Mouse (Mus musculus) gastrocnemius, adult 2 months (tissue): Measurements from ENCODE around the gene Emc10. TPM values are rescaled to one million over a fixed set of nuclear protein-coding genes. Genes with fewer than 3 reads are reported as not detected.

Source experiments
- DNase-seq: peaks from one replicate; pipeline ENCODE4 v3.0.0; 2022
- H3K27ac ChIP-seq: fragments of 200-600 bp; 2 replicates; pipeline ENCODE4 v1.8.1; 2022; ENCODE audit warnings: mild to moderate bottlenecking
- H3K4me3 ChIP-seq: fragments of 200-600 bp; 2 replicates; pipeline ENCODE4 v1.8.1; 2022; ENCODE audit warnings: mild to moderate bottlenecking, moderate library complexity
- CTCF ChIP-seq: fragments of 200-600 bp; IDR thresholded peaks from 2 replicates; pipeline ENCODE4 v1.8.1; 2022; ENCODE audit warnings: antibody characterized with exemption, mild to moderate bottlenecking, moderate library complexity
- intact Hi-C: fragments of 180-260 bp; cut with DNase I; formaldehyde crosslinking; loops from one replicate; pipeline ENCODE4 v1.15.1; 2025
- total RNA-seq, 2 experiments: library from RNA; stranded (reverse); gene quantifications; 2 replicates each; pipeline ENCODE4 v1.2.3; 2021

Gene Emc10
- total RNA-seq, 2 experiments from 2014 or later: 43.6 to 52.2 TPM

DNA sequence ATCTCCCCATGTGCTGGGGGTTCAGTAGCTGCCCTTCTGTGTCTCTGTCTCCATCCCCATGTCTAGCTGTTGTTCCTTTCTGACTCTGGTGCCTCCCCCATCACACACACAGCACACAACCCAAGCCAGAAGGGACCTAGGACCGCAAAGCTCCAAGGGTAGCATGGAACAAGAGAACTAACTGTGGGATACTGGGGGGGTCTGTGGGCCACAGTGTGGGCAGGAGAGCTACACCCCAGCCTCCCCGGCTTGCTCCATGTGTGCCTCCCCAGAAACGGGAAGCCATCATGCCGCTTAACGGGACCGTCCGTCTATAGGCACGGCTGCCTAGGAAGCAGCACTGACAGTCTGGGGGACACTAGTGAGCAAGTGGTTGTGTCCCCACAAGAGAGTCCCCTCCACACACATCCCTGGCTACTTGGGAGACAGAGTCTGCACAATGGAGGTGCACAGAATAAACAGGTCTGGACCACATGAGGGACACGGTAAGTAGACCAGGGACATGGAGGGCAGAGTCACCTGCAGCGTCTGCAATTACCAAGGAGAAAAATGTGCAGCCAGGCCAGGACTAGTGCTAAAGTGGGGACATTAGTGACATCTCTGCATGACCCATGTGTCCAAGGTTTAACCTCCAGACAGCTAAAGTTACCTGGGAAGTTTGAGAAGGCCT is 32.6 kb downstream of the Emc10 start:
- TF ChIP-seq CTCF: no peak
- H3K4me3 ChIP-seq: no peak overlapping the region
- DNase-seq: no peak
- intact Hi-C loops: no loop called here
- no peak overlapping the region for H3K27ac ChIP-seq

DNA sequence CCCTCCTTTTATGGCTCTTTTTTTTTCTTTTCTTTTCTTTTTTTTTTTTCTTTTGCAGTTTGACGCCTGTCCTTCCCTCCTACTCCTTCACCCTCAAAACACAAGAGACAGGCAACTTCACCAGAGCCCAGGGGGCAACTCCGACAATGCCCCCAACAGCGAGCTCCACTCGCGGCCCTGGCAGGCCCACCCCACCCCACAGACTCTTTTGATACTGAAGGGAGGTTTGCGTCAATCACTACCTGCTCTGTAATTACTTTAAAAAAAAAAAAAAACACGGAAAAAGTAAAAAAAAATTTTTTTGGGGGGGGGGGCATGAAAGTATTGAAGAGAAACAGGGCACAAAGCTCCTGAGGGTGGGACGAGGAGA is 33.3 kb downstream of the Emc10 start:
- H3K4me3 ChIP-seq: no peak overlapping the region
- DNase-seq: no peak
- H3K27ac ChIP-seq: no peak overlapping the region
- TF ChIP-seq CTCF: no peak
- intact Hi-C loops: no loop called here

DNA sequence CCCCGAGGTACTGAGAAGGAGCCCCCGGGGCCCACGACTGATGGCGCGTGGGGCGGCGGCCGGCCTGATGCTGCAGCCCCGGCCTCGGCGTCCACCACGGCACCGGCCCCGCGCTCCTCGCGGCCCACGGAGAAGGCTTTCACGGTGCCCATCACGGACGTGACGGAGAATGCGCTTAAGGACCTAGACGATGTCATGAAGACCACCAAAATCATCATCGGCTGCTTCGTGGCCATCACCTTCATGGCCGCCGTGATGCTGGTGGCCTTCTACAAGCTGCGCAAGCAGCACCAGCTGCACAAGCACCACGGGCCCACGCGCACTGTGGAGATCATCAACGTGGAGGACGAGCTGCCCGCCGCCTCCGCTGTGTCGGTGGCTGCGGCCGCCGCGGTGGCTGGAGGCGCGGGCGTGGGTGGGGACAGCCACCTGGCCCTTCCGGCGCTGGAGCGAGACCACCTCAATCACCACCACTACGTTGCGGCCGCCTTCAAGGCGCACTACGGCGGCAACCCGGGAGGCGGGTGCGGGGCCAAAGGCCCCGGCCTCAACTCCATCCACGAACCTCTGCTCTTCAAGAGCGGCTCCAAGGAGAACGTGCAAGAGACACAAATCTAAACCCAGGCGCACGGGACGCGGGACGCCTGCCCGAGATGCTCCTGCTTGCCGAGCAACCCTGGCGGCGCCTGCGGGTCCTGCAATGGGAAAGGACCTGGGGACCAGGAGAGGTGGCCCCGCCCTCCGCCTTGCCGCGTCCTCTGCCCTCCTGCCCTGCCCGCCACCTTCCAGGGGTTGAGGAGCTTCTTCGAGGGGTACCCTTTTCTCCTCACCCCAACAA is 33.9 kb downstream of the Emc10 start:
- Histone ChIP-seq H3K4me3 (no peak overlapping the region), H3K27ac (no peak overlapping the region)
- peak; percentile 44 for TF ChIP-seq CTCF
- intact Hi-C loops: no loop called here
- DNase-seq: peak; percentile 62

DNA sequence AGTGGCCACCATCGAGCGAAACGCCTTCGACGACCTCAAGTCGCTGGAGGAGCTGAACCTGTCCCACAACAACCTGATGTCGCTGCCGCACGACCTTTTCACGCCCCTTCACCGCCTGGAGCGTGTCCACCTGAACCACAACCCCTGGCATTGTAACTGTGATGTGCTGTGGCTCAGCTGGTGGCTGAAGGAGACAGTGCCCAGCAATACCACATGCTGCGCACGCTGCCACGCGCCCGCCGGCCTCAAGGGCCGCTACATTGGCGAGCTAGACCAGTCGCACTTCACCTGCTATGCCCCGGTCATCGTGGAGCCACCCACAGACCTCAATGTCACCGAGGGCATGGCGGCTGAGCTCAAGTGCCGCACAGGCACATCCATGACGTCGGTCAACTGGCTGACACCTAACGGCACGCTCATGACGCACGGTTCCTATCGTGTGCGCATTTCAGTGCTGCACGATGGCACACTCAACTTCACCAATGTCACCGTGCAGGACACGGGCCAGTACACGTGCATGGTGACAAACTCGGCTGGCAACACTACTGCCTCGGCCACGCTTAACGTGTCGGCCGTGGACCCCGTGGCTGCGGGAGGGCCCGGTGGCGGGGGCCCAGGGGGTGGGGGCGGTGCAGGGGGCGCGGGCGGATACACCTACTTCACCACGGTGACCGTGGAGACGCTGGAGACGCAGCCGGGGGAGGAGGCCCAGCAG is 34.7 kb downstream of the Emc10 start:
- intact Hi-C loops: no loop called here
- TF ChIP-seq CTCF: no peak
- H3K4me3 ChIP-seq: no peak overlapping the region

DNA sequence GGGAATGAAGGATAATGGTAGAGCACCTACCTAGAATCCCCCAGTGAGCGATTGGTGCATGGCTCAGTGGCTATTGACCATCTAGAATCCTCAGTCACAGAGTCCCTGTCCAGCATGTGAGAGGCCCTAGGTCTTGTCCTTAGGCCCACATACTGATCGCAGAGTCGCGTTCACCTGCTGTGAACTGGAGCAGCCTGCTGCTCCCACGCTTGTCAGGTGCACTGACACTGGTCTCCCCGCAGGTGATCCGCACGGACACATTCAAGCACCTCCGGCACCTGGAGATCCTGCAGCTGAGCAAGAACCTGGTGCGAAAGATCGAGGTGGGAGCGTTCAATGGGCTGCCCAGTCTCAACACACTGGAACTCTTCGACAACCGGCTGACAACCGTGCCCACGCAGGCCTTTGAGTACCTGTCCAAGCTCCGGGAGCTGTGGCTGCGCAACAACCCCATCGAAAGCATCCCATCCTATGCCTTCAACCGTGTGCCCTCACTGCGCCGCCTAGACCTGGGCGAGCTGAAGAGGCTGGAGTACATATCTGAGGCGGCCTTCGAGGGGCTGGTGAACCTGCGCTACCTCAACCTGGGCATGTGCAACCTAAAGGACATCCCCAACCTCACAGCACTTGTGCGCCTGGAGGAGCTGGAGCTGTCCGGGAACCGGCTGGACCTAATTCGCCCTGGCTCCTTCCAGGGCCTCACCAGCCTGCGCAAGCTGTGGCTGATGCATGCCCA is 35.4 kb downstream of the Emc10 start:
- intact Hi-C loops: no loop called here

More for the DNA sequence above, 34.7 kb downstream of the Emc10 start:
- no peak overlapping the region for H3K27ac ChIP-seq
- no peak for DNase-seq

DNA sequence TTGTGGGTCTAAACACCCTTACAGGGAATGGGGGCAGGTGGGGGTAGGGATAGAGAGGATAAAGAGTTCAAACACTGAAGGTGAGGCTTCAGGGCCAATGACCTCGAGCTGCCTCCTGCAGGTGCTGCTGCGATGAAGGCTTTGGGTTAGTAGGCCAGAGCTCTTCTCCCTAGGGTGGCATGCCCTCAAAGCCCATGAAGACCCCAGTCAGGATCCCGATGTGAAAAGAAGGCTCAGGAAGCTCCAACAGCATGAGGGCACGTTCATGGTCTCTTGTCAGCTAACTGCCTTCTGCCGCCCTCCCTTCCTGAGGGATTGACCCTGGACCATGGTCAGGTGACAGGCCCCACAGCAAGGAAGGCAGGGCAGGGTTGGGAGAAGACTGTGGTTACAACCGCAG is 36.3 kb downstream of the Emc10 start:
- no peak overlapping the region for H3K4me3 ChIP-seq
- no peak for TF ChIP-seq CTCF
- intact Hi-C loops: no loop called here
- no peak overlapping the region for H3K27ac ChIP-seq
- DNase-seq: no peak

More for the DNA sequence above, 35.4 kb downstream of the Emc10 start:
- no peak for DNase-seq
- H3K4me3 ChIP-seq: no peak overlapping the region
- no peak overlapping the region for H3K27ac ChIP-seq
- TF ChIP-seq CTCF: no peak

DNA sequence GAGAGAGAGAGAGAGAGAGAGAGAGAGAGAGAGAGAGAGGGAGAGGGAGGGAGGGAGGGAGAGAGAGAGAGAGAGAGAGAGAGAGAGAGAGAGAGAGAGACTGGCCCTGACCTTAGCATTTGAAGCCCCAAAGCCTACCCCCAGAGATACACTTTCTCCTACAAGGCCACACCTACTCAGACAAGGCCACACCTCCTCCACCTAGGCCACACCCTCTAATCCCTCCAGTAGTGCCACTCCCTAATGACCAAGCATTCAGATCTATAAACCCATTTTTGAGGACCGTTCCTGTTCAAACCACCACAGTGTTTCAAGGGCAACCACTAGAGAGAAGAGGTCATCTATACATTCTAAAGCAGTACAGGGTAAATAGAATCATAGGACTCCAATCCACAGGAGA is 40.0 kb downstream of the Emc10 start:
- intact Hi-C loops: no loop called here
- DNase-seq: no peak
- TF ChIP-seq CTCF: no peak
- Histone ChIP-seq H3K27ac (no peak overlapping the region), H3K4me3 (no peak overlapping the region)

DNA sequence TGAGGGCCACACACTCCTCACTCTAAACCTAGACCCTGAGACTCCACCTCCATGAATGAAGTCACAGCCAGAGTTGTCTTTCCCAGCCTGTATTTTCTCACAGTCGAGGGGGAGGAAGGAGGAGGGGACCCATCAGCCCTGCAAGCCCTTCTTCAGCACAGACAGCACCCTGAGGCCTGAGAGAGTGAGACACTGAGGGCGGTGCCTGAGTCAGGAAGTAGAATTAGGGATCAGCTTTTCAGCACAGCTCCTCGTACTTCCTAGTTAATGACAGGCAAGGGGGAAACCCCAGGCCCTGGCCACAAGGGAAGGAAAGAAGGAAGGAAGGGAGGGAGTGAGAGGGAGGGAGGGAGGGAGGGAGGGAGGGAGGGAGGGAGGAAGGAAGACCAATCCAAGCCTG is 43.1 kb downstream of the Emc10 start:
- no peak overlapping the region for H3K27ac ChIP-seq
- DNase-seq: no peak
- intact Hi-C loops: no loop called here
- no peak for TF ChIP-seq CTCF
- no peak overlapping the region for H3K4me3 ChIP-seq

DNA sequence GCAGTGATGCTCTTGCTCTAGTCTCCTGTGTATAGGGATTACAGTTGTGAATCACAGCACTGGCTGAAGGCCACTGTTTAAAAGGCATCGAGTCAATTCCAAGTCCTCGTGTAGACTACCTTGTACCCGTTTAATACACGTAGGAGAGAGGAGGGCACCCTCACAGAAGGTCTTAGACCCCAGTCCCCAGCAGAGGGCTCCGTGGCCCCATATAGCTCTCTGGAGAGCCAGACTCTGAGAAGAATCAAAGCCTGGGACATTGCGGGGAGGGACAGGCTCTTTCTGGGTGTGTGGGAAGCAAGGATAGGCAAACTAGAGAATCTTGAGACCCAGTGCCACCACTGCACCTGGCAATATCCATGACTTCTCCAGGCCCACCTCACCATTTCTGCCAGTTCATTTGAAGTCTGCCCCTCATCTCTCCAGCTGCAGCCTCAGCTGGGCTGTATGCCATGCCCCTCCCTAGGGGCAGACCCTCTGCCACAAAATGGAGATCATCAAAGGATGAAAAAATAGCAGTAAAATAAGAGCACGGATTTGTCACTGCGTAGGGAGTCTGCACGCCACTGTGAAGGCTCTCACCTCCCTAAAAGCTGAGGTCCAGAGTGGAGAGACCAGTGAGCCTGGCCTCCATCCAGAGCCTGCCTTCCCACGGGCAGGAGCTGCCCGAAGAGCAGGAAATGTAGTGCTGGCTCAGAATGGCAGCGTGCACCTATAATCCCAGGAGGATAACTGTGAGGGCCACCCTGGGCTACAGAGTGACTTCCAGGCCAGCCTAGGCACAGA is 50.1 kb downstream of the Emc10 start:
- intact Hi-C loops: no loop called here
- H3K4me3 ChIP-seq: no peak overlapping the region
- peak; percentile 30; the same call in 1 of the 2 replicates for TF ChIP-seq CTCF
- DNase-seq: no peak
- no peak overlapping the region for H3K27ac ChIP-seq

DNA sequence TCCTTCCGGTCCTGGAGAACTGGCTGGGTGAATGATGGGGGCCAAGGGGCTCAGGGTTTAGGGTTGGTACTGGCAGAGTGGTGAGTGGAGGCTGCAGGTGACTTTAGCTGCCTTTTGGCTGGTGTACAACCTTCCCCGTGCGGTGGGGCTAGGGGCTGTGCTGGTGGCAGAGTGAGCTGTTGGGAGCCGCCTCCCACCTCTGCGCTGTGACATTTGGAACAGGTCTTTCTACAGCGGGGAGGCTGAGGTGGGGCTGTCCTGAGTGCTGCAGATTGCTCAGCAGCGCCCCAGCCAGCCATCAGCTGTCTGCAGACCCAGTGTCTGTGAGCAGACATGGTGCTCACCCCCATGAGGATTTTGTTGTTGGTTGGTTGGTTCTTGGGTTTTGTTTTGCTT is 50.8 kb downstream of the Emc10 start:
- no peak for TF ChIP-seq CTCF
- Histone ChIP-seq H3K27ac (no peak overlapping the region), H3K4me3 (no peak overlapping the region)
- no peak for DNase-seq
- intact Hi-C loops: no loop called here

DNA sequence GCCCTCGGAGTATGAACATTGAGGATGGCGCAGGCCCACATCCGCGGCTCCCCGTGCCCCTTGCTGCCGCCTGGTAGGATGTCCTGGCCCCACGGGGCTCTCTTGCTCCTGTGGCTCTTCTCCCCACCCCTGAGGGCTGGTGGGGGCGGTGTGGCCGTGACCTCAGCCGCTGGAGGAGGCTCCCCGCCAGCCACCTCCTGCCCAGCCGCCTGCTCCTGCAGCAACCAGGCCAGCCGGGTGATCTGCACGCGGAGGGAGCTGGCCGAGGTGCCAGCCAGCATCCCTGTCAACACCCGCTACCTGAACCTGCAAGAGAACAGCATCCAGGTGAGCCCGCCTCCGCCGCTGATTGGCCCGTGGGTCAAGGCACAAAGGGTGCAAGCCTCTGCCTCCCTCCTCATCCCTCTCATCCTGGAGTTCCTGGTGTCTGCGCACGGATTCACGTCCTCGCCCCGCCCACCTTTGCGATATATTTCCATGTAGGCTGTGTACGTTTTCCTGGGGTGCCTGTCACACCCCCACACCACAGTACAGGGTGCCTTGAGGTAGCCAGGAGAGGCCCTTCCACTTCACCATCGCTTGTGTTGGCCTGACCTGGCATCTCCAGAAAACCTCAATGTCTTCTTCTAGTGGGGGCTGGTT is 51.3 kb downstream of the Emc10 start:
- Histone ChIP-seq H3K27ac (no peak overlapping the region), H3K4me3 (no peak overlapping the region)
- intact Hi-C loops: no loop called here
- no peak for TF ChIP-seq CTCF
- no peak for DNase-seq
